Mouse (Mus musculus): Measurements from ENCODE around the gene Nek2. TPM values are rescaled to one million over a fixed set of nuclear protein-coding genes. Genes with fewer than 3 reads are reported as not detected.

The Nek2 gene
- 1 to 10 TPM; 1.4 to 1.6 TPM for total RNA-seq (2021)
- long read RNA-seq, experiment 1: 0 reads
- long read RNA-seq, experiment 2: 0 reads

GRCm38 (mm10) chr1:191821326-191822091 lies at the start of gene Nek2:
Gene Nek2 (plus strand): TSS chr1:191821444.
- peak; percentile 98 to 99 for DNase-seq (ENCODE audit: low spot score in 2 of 2)

GRCm38 (mm10) chr1:191774106-191774505 lies 47.1 kb upstream of the Nek2 start:
- DNase-seq (ENCODE audit: low spot score in 2 of 2): no peak

- DNase-seq (ENCODE audit: low spot score in 2 of 2): no peak
Observed at GRCm38 (mm10) chr1:191775116-191775515, 46.1 kb upstream of the Nek2 start.

- DNase-seq (ENCODE audit: low spot score in 2 of 2): no peak
Observed at GRCm38 (mm10) chr1:191777521-191777920, 43.7 kb upstream of the Nek2 start.

GRCm38 (mm10) chr1:191780470-191780869 lies 40.8 kb upstream of the Nek2 start:
- DNase-seq (ENCODE audit: low spot score in 2 of 2): no peak

- no peak for DNase-seq (ENCODE audit: low spot score in 2 of 2)
Observed at GRCm38 (mm10) chr1:191785108-191785507, 36.1 kb upstream of the Nek2 start.

- DNase-seq (ENCODE audit: low spot score in 2 of 2): no peak
Observed at GRCm38 (mm10) chr1:191786255-191786654, 35.0 kb upstream of the Nek2 start.

GRCm38 (mm10) chr1:191787379-191787778 lies 33.9 kb upstream of the Nek2 start:
- peak in 1 of 2 experiments; percentile 10 for DNase-seq (ENCODE audit: low spot score in 2 of 2)

- DNase-seq (ENCODE audit: low spot score in 2 of 2): no peak
Observed at GRCm38 (mm10) chr1:191792991-191793390, 28.3 kb upstream of the Nek2 start.

- DNase-seq (ENCODE audit: low spot score in 2 of 2): no peak
Observed at GRCm38 (mm10) chr1:191793888-191794532, 27.2 kb upstream of the Nek2 start.

GRCm38 (mm10) chr1:191796238-191796896 lies 24.9 kb upstream of the Nek2 start:
- DNase-seq (ENCODE audit: low spot score in 2 of 2): no peak

- DNase-seq (ENCODE audit: low spot score in 2 of 2): no peak
Observed at GRCm38 (mm10) chr1:191802093-191802819, 19.0 kb upstream of the Nek2 start.

GRCm38 (mm10) chr1:191802820-191803655 lies 18.2 kb upstream of the Nek2 start:
- peak; percentile 33 to 52 for DNase-seq (ENCODE audit: low spot score in 2 of 2)

- no peak for DNase-seq (ENCODE audit: low spot score in 2 of 2)
Observed at GRCm38 (mm10) chr1:191804747-191805146, 16.5 kb upstream of the Nek2 start.

GRCm38 (mm10) chr1:191805788-191806187 lies 15.5 kb upstream of the Nek2 start:
- no peak for DNase-seq (ENCODE audit: low spot score in 2 of 2)

- no peak for DNase-seq (ENCODE audit: low spot score in 2 of 2)
Observed at GRCm38 (mm10) chr1:191806740-191807139, 14.5 kb upstream of the Nek2 start.

GRCm38 (mm10) chr1:191807979-191808378 lies 13.3 kb upstream of the Nek2 start:
- no peak for DNase-seq (ENCODE audit: low spot score in 2 of 2)

- DNase-seq (ENCODE audit: low spot score in 2 of 2): peak; percentile 26 to 45
Observed at GRCm38 (mm10) chr1:191808688-191809223, 12.5 kb upstream of the Nek2 start.

- DNase-seq (ENCODE audit: low spot score in 2 of 2): no peak
Observed at GRCm38 (mm10) chr1:191811774-191812173, 9.5 kb upstream of the Nek2 start.
